Mouse (Mus musculus): Measurements from ENCODE around the gene Gm11034. TPM values are rescaled to one million over a fixed set of nuclear protein-coding genes. Genes with fewer than 3 reads are reported as not detected.

Gene Gm11034
- total and polyA plus RNA-seq, 3 experiments, result not detected

GRCm38 (mm10) chr8:72169098-72169668 lies 44.3 kb downstream of the Gm11034 start (continued):
- TF ChIP-seq GATA1 (IDR thresholded peaks at IDR 0.05; ENCODE audit: low read depth, low read length) (no peak), RCOR1 (IDR thresholded peaks at IDR 0.05; ENCODE audit: low read depth, low read length) (no peak; the same call in 1 of the 2 replicates), JUND (IDR thresholded peaks at IDR 0.05; ENCODE audit: low read depth, low read length) (no peak), CTCF (IDR thresholded peaks at IDR 0.05 in 2 of 3, conservative IDR thresholded peaks at IDR 0.05 in 1 of 3; ENCODE audit: control insufficient read depth in 1 of 3, insufficient read depth in 1 of 3, low read depth in 2 of 3, low read length in 3 of 3, poor library complexity in 1 of 3, severe bottlenecking in 1 of 3) (no peak), KAT2A (conservative IDR thresholded peaks at IDR 0.05; ENCODE audit: low read depth, low read length) (no peak), POLR2A (IDR thresholded peaks at IDR 0.05; ENCODE audit: control insufficient read depth in 1 of 2, insufficient read depth in 1 of 2, low read depth in 1 of 2, low read length in 2 of 2, poor library complexity in 1 of 2) (no peak), NELFE (IDR thresholded peaks at IDR 0.05; ENCODE audit: low read depth, low read length) (no peak), TCF12 (IDR thresholded peaks at IDR 0.05; ENCODE audit: low read depth, low read length) (no peak), MAFK (IDR thresholded peaks at IDR 0.05; ENCODE audit: borderline replicate concordance, low read depth, low read length) (no peak), USF2 (IDR thresholded peaks at IDR 0.05; ENCODE audit: borderline replicate concordance in 1 of 2, insufficient read depth in 1 of 2, low read depth in 1 of 2, low read length in 2 of 2) (no peak), TAL1 (IDR thresholded peaks at IDR 0.05; ENCODE audit: low read length) (no peak), POLR2AphosphoS2 (IDR thresholded peaks at IDR 0.05; ENCODE audit: low read length) (no peak), EP300 (IDR thresholded peaks at IDR 0.05; ENCODE audit: low read depth in 1 of 2, low read length in 2 of 2) (peak; percentile 50 to 60), MYB (IDR thresholded peaks at IDR 0.05; ENCODE audit: low read depth, low read length) (no peak), UBTF (IDR thresholded peaks at IDR 0.05; ENCODE audit: borderline replicate concordance, insufficient read depth, low read depth, low read length) (no peak), USF1 (IDR thresholded peaks at IDR 0.05; ENCODE audit: low read depth, low read length) (no peak), ZKSCAN1 (IDR thresholded peaks at IDR 0.05; ENCODE audit: low read depth, low read length) (no peak), RAD21 (IDR thresholded peaks at IDR 0.05; ENCODE audit: low read depth, low read length) (no peak), TBP (IDR thresholded peaks at IDR 0.05; ENCODE audit: low read depth, low read length) (no peak)

Other genes with a start within 250 kb of the Gm11034 start
- 0.08 TPM in 1 of 2 replicates, not detected in the other for gene Cyp4f18, start 204.0 kb downstream of the Gm11034 start, total RNA-seq (2012; rRNA removed)
- gene Cyp4f18, start 204.0 kb downstream of the Gm11034 start, polyA plus RNA-seq (2012; ENCODE audit: insufficient read depth in 1 of 2, insufficient read length in 2 of 2, low read depth in 1 of 2, low replicate concordance in 2 of 2, missing spikeins in 1 of 2), result not detected
- gene Olfr372, start 172.4 kb downstream of the Gm11034 start, total RNA-seq (2012; rRNA removed), result 0.04 TPM in 1 of 2 replicates, not detected in the other
- under 1 TPM in 1 of 2 experiments, not detected in 1; 0.01 TPM for gene Olfr372, start 172.4 kb downstream of the Gm11034 start, polyA plus RNA-seq (2012; ENCODE audit: insufficient read depth in 1 of 2, insufficient read length in 2 of 2, low read depth in 1 of 2, low replicate concordance in 2 of 2, missing spikeins in 1 of 2)
- gene Olfr373, start 130.5 kb downstream of the Gm11034 start, total RNA-seq (2012; rRNA removed), result 0.04 TPM in 1 of 2 replicates, not detected in the other
- 1 to 10 TPM in 1 of 2 experiments, not detected in 1; 1.0 TPM for gene Olfr373, start 130.5 kb downstream of the Gm11034 start, polyA plus RNA-seq (2012; ENCODE audit: insufficient read depth in 1 of 2, insufficient read length in 2 of 2, low read depth in 1 of 2, low replicate concordance in 2 of 2, missing spikeins in 1 of 2)
- 0.08 TPM in 1 of 2 replicates, not detected in the other for gene Olfr374, start 106.6 kb downstream of the Gm11034 start, total RNA-seq (2012; rRNA removed)
- gene Olfr374, start 106.6 kb downstream of the Gm11034 start, polyA plus RNA-seq (2012; ENCODE audit: insufficient read depth in 1 of 2, insufficient read length in 2 of 2, low read depth in 1 of 2, low replicate concordance in 2 of 2, missing spikeins in 1 of 2), result under 1 TPM in 1 of 2 experiments, not detected in 1; 0.06 TPM
- 0.12 TPM in 1 of 2 replicates, not detected in the other for gene Tpm4, start 78.7 kb downstream of the Gm11034 start, total RNA-seq (2012; rRNA removed)
- gene Tpm4, start 78.7 kb downstream of the Gm11034 start, polyA plus RNA-seq (2012; ENCODE audit: insufficient read depth in 1 of 2, insufficient read length in 2 of 2, low read depth in 1 of 2, low replicate concordance in 2 of 2, missing spikeins in 1 of 2), result under 1 TPM in 1 of 2 experiments, not detected in 1; 0.36 TPM
- 95.2 and 97.4 TPM in 2 replicates for gene Rab8a, start 52.4 kb downstream of the Gm11034 start, total RNA-seq (2012; rRNA removed)
- 100 to 1,000 TPM in 1 of 2 experiments, not detected in 1; 139 TPM for gene Rab8a, start 52.4 kb downstream of the Gm11034 start, polyA plus RNA-seq (2012; ENCODE audit: insufficient read depth in 1 of 2, insufficient read length in 2 of 2, low read depth in 1 of 2, low replicate concordance in 2 of 2, missing spikeins in 1 of 2)
- 0.04 TPM in 1 of 2 replicates, not detected in the other for gene Hsh2d, start 24.0 kb downstream of the Gm11034 start, total RNA-seq (2012; rRNA removed)
- under 1 TPM in 1 of 2 experiments, not detected in 1; 0.13 TPM for gene Hsh2d, start 24.0 kb downstream of the Gm11034 start, polyA plus RNA-seq (2012; ENCODE audit: insufficient read depth in 1 of 2, insufficient read length in 2 of 2, low read depth in 1 of 2, low replicate concordance in 2 of 2, missing spikeins in 1 of 2)
- not detected in 2 replicates for gene Cib3, start 799 bp downstream of the Gm11034 start, total RNA-seq (2012; rRNA removed)
- gene Cib3, start 799 bp downstream of the Gm11034 start, polyA plus RNA-seq (2012; ENCODE audit: insufficient read depth in 1 of 2, insufficient read length in 2 of 2, low read depth in 1 of 2, low replicate concordance in 2 of 2, missing spikeins in 1 of 2), result not detected
- 42.2 and 45.5 TPM in 2 replicates for gene Fam32a, start 6.1 kb upstream of the Gm11034 start, total RNA-seq (2012; rRNA removed)
- gene Fam32a, start 6.1 kb upstream of the Gm11034 start, polyA plus RNA-seq (2012; ENCODE audit: insufficient read depth in 1 of 2, insufficient read length in 2 of 2, low read depth in 1 of 2, low replicate concordance in 2 of 2, missing spikeins in 1 of 2), result 10 to 100 TPM in 1 of 2 experiments, not detected in 1; 45.9 TPM
- gene Ap1m1, start 26.4 kb upstream of the Gm11034 start, total RNA-seq (2012; rRNA removed), result 45.7 and 47.4 TPM in 2 replicates
- gene Ap1m1, start 26.4 kb upstream of the Gm11034 start, polyA plus RNA-seq (2012; ENCODE audit: insufficient read depth in 1 of 2, insufficient read length in 2 of 2, low read depth in 1 of 2, low replicate concordance in 2 of 2, missing spikeins in 1 of 2), result 100 to 1,000 TPM in 1 of 2 experiments, not detected in 1; 117 TPM
- 11.4 and 11.7 TPM in 2 replicates for gene Gm10282, start 91.6 kb upstream of the Gm11034 start, total RNA-seq (2012; rRNA removed)
- 100 to 1,000 TPM in 1 of 2 experiments, not detected in 1; 133 TPM for gene Gm10282, start 91.6 kb upstream of the Gm11034 start, polyA plus RNA-seq (2012; ENCODE audit: insufficient read depth in 1 of 2, insufficient read length in 2 of 2, low read depth in 1 of 2, low replicate concordance in 2 of 2, missing spikeins in 1 of 2)
- not detected in 2 replicates for gene Klf2, start 105.4 kb upstream of the Gm11034 start, total RNA-seq (2012; rRNA removed)
- gene Klf2, start 105.4 kb upstream of the Gm11034 start, polyA plus RNA-seq (2012; ENCODE audit: insufficient read depth in 1 of 2, insufficient read length in 2 of 2, low read depth in 1 of 2, low replicate concordance in 2 of 2, missing spikeins in 1 of 2), result not detected
- 18.6 and 19.1 TPM in 2 replicates for gene Eps15l1, start 207.8 kb upstream of the Gm11034 start, total RNA-seq (2012; rRNA removed)
- gene Eps15l1, start 207.8 kb upstream of the Gm11034 start, polyA plus RNA-seq (2012; ENCODE audit: insufficient read depth in 1 of 2, insufficient read length in 2 of 2, low read depth in 1 of 2, low replicate concordance in 2 of 2, missing spikeins in 1 of 2), result 10 to 100 TPM in 1 of 2 experiments, not detected in 1; 40.8 TPM
- gene Calr3, start 230.2 kb upstream of the Gm11034 start, total RNA-seq (2012; rRNA removed), result 3.9 and 4.0 TPM in 2 replicates
- 1 to 10 TPM in 1 of 2 experiments, not detected in 1; 2.7 TPM for gene Calr3, start 230.2 kb upstream of the Gm11034 start, polyA plus RNA-seq (2012; ENCODE audit: insufficient read depth in 1 of 2, insufficient read length in 2 of 2, low read depth in 1 of 2, low replicate concordance in 2 of 2, missing spikeins in 1 of 2)
- gene 1700030K09Rik, start 230.2 kb upstream of the Gm11034 start, total RNA-seq (2012; rRNA removed), result 8.4 and 9.2 TPM in 2 replicates
- 10 to 100 TPM in 1 of 2 experiments, not detected in 1; 10.3 TPM for gene 1700030K09Rik, start 230.2 kb upstream of the Gm11034 start, polyA plus RNA-seq (2012; ENCODE audit: insufficient read depth in 1 of 2, insufficient read length in 2 of 2, low read depth in 1 of 2, low replicate concordance in 2 of 2, missing spikeins in 1 of 2)